Mouse (Mus musculus) stomach, embryonic 14.5 days (tissue): Measurements from ENCODE around the gene Dnah12. TPM values are rescaled to one million over a fixed set of nuclear protein-coding genes. Genes with fewer than 3 reads are reported as not detected.
"Not testable (repeated sequence)": the region's sequence is repeated elsewhere in the genome, so short reads cannot be mapped to it uniquely, and the experiment has no call there.

Source experiments
- ATAC-seq: fragments of 200-750 bp; cut with Nextera tagmentation; 2 replicates; pipeline ENCODE4 v1.8.0; 2017; ENCODE audit warnings: low read depth, moderate TSS enrichment; ENCODE audit not compliant: insufficient number of reproducible peaks, insufficient read depth, low FRiP score
- H3K27ac ChIP-seq: fragments of 300-500 bp; sonication (generic); 2 replicates; pipeline ENCODE4 v1.5.1; 2014; ENCODE audit warnings: mild to moderate bottlenecking, low read length, moderate library complexity, mixed read lengths
- H3K27me3 ChIP-seq: fragments of 300-500 bp; sonication (generic); 2 replicates; pipeline ENCODE4 v1.6.1; 2014; ENCODE audit warnings: low read length, control low read depth, mixed read lengths; ENCODE audit not compliant: control insufficient read depth, insufficient read depth
- H3K36me3 ChIP-seq: fragments of 300-500 bp; sonication (generic); 2 replicates; pipeline ENCODE4 v1.6.1; 2014; ENCODE audit warnings: mild to moderate bottlenecking, control low read depth, low read length, moderate library complexity, mixed read lengths; ENCODE audit not compliant: control insufficient read depth, insufficient read depth
- H3K4me1 ChIP-seq: fragments of 300-500 bp; sonication (generic); 2 replicates; pipeline ENCODE4 v1.6.1; 2014; ENCODE audit warnings: low read length, control low read depth, mixed read lengths; ENCODE audit not compliant: control insufficient read depth, insufficient read depth
- H3K4me2 ChIP-seq: fragments of 300-500 bp; sonication (generic); replicated peaks from 2 replicates; pipeline ENCODE4 v1.6.1; 2014; ENCODE audit warnings: low read depth, low read length, control low read depth
- H3K4me3 ChIP-seq: fragments of 300-500 bp; sonication (generic); 2 replicates; pipeline ENCODE4 v1.5.1; 2014; ENCODE audit warnings: low read depth, low read length, control low read depth
- H3K9ac ChIP-seq: fragments of 300-500 bp; sonication (generic); replicated peaks from 2 replicates; pipeline ENCODE4 v1.6.1; 2014; ENCODE audit warnings: low read depth, mild to moderate bottlenecking, control low read depth, low read length, moderate library complexity, mixed read lengths
- H3K9me3 ChIP-seq: fragments of 300-500 bp; sonication (generic); 2 replicates; pipeline ENCODE4 v1.6.1; 2016; ENCODE audit warnings: low read depth, low read length, control low read depth; ENCODE audit not compliant: control insufficient read depth
- WGBS: fragments of 180-500 bp; shearing (Covaris S2); extraction: QIAGEN DNeasy Blood & Tissue Kit; methylation state at CpG from one replicate; pipeline ENCODE4 v1.1.7; 2014; 5-methylcytosine and 5-hydroxymethylcytosine counted together
- polyA plus RNA-seq: library from polyadenylated mRNA; unstranded; fragments of >200 nt; fragmentation: Nextera tagmentation; extraction: Ambion mirVana; gene quantifications from 2 replicates; pipeline ENCODE4 v1.2.1, GENCODE M21; 2014

Gene Dnah12
- polyA plus RNA-seq, 1 experiment from 2014 or later = not detected

GRCm38 (mm10) chr14:26900893-26901292 lies 207.8 kb downstream of the Dnah12 start:
- no peaks in the 10 kb centered on the region for H3K27me3 ChIP-seq
- H3K27ac ChIP-seq = no peak overlapping the region
- H3K36me3 ChIP-seq = no peaks in the 10 kb centered on the region
- no peak for ATAC-seq
- H3K4me1 ChIP-seq = no peaks in the 10 kb centered on the region
- no peak overlapping the region for H3K9ac ChIP-seq
- H3K9me3 ChIP-seq = no peaks in the 10 kb centered on the region
- 77% methylated on average over 12 of the region's 12 CpGs for WGBS
- H3K4me3 ChIP-seq = no peak overlapping the region
- H3K4me2 ChIP-seq = no peak overlapping the region

DNA sequence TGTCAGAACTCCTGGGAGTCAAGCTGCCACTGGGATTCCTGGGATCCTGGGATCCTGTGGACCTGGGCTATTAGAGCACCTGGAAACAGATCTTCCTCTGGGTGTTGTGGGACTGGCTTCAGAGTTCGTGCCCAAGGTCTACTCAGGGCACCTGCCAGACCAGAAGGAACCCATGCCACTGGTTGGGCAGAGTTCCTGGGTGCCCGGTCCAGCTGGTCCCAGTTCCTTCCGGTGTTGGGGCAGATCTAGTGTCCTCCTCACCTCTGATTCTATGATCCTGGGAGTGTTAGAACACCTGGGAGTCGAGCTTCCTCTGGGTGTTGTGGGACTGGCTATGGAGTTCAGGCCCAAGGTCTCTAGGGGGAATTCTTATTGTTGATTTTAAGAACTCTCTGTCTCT lies 214.3 kb downstream of the Dnah12 start:
- Histone ChIP-seq H3K27me3 (no peaks in the 10 kb centered on the region), H3K36me3 (no peaks in the 10 kb centered on the region), H3K4me3 (no peak overlapping the region), H3K9me3 (no peaks in the 10 kb centered on the region), H3K27ac (no peak overlapping the region), H3K4me1 (no peaks in the 10 kb centered on the region), H3K9ac (no peak overlapping the region), H3K4me2 (no peak overlapping the region)
- no peak for ATAC-seq
- WGBS = 90% methylated on average over 4 of the region's 4 CpGs

DNA sequence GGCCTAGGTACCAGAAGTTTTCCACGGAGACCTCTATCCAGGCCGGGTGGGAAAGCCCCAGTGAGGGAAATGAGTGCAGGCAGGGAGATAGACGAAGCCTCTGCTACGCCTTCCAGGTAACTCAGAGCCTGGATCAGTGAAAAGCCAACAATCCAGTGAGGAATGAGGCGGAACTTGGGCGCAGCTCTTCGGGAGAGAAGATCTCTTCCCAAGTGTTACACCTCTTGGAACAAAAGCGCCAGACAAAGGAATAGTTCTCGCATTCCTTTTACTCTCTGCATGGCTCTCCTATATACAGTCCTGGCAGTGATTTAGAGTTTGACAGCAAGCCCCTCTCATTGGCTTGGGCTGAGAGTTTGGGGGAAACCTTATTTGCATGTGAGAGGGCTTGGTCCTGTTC lies 217.4 kb downstream of the Dnah12 start:
- WGBS = 41% methylated on average over 9 of the region's 9 CpGs
- H3K27ac ChIP-seq, H3K4me3 ChIP-seq, H3K9me3 ChIP-seq, ATAC-seq, H3K36me3 ChIP-seq, H3K4me1 ChIP-seq, H3K27me3 ChIP-seq, H3K4me2 ChIP-seq, H3K9ac ChIP-seq: not testable (repeated sequence)

- Histone ChIP-seq H3K9me3 (no peaks in the 10 kb centered on the region), H3K4me2 (no peak overlapping the region), H3K27me3 (no peaks in the 10 kb centered on the region), H3K9ac (no peak overlapping the region), H3K4me3 (no peak overlapping the region), H3K27ac (no peak overlapping the region), H3K36me3 (no peaks in the 10 kb centered on the region), H3K4me1 (no peaks in the 10 kb centered on the region)
- WGBS = 63% methylated on average over 6 of the region's 6 CpGs
- no peak for ATAC-seq
These were observed 218.1 kb downstream of the Dnah12 start for GRCm38 (mm10) chr14:26911201-26911600.

DNA sequence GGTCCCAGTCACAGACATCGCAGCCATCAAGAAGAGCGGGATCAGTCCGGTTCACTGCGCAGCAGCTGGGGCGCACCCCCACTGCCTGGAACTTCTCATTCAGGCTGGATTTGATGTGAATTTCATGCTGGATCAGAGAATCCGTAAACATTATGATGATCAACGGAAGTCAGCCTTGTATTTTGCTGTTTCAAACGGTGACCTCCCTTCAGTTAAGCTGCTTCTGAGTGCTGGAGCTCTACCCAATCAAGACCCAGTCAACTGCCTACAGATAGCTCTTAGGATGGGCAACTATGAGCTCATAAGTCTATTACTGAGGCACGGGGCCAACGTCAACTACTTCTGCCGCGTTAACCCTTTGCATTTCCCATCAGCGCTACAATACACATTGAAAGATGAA lies 218.8 kb downstream of the Dnah12 start:
- H3K4me2 ChIP-seq = no peak overlapping the region
- no peaks in the 10 kb centered on the region for H3K9me3 ChIP-seq
- no peak for ATAC-seq
- H3K4me3 ChIP-seq = no peak overlapping the region
- H3K36me3 ChIP-seq = no peaks in the 10 kb centered on the region
- whole genome bisulfite sequencing = 88% methylated on average over 13 of the region's 13 CpGs
- no peak overlapping the region for H3K9ac ChIP-seq
- no peaks in the 10 kb centered on the region for H3K4me1 ChIP-seq
- H3K27ac ChIP-seq = no peak overlapping the region
- no peaks in the 10 kb centered on the region for H3K27me3 ChIP-seq

DNA sequence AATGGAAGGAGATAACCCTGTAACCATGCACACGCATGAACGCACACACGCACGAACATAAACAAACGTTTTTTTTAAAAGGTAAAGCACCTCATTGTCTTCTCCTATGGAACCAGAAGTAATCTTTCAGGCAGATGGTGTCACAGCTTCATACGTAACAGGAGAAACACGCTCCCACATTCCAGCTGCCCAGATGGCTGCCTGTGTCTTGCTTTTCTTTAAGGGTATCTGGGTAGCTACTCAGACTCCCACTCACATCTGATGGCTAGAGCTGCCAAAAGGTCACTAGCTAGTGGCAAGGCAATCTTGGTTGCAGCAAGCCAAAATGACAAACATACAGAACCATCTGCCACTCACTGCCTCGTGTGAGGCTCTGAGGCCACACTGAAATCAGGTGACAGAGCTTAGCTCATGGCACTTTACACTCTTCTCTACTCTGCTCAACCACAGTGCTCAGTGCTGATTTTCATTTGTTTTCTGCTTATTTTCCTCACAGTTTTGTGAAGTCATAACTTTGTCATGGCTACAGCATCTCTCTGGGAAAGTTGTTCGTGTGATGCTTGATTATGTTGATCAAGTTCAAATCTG lies 220.7 kb downstream of the Dnah12 start:
- Histone ChIP-seq H3K4me1 (no peaks in the 10 kb centered on the region), H3K4me2 (no peak overlapping the region), H3K36me3 (no peaks in the 10 kb centered on the region), H3K27ac (no peak overlapping the region), H3K27me3 (no peaks in the 10 kb centered on the region), H3K4me3 (no peak overlapping the region), H3K9ac (no peak overlapping the region), H3K9me3 (no peaks in the 10 kb centered on the region)
- 75% methylated on average over 9 of the region's 9 CpGs for WGBS
- ATAC-seq = no peak

- Histone ChIP-seq H3K27me3 (no peaks in the 10 kb centered on the region), H3K4me2 (no peak overlapping the region), H3K4me1 (no peaks in the 10 kb centered on the region), H3K4me3 (no peak overlapping the region), H3K9ac (no peak overlapping the region), H3K36me3 (peaks cover 14% of the 10 kb centered on the region), H3K27ac (no peak overlapping the region), H3K9me3 (no peaks in the 10 kb centered on the region)
- 95% methylated on average over 3 of the region's 3 CpGs for WGBS
- ATAC-seq = no peak
These were observed 226.2 kb downstream of the Dnah12 start for GRCm38 (mm10) chr14:26919310-26919709.

DNA sequence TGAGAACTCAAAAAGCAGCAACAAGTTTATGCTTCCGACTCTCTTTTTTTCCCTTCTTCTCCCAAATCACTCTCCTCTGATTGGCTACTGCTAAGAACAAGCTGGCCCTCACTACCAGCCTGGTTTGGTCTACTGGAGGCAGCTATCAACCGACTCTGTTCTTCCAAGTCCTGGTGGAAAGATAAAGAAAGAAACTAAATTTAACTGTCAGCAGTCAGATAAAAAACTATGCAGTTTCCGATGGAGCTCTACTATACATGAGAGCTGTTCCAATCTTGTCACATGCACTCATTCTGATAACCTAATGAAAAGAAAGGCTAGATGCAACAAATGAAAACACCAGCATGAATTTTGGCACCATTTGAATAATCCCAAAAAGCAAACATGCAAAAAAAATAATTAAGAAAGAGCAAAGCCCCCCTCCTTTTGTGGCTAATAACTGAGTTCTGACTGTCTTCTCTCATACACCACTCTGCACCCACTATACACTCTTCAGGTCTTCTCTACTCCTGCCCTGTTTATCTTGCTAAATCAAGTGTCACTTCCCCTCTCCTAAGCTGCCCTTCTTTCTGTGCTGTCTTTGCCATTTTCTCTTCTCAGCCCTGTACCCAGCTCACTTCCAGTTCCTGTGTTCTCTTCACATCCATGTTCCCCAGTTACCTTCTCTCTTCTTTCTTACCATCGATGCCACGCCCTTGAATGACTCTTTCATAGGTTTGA lies 230.8 kb downstream of the Dnah12 start:
- WGBS = 85% methylated on average over 5 of the region's 5 CpGs
- Histone ChIP-seq H3K9me3 (no peaks in the 10 kb centered on the region), H3K9ac (no peak overlapping the region), H3K4me1 (no peaks in the 10 kb centered on the region), H3K27me3 (no peaks in the 10 kb centered on the region), H3K4me3 (no peak overlapping the region), H3K4me2 (no peak overlapping the region), H3K27ac (no peak overlapping the region), H3K36me3 (peaks cover 28% of the 10 kb centered on the region)
- no peak for ATAC-seq

GRCm38 (mm10) chr14:26934891-26935290 lies 241.8 kb downstream of the Dnah12 start:
- Histone ChIP-seq H3K4me2 (no peak overlapping the region), H3K27me3 (no peaks in the 10 kb centered on the region), H3K27ac (no peak overlapping the region), H3K9ac (no peak overlapping the region), H3K4me1 (no peaks in the 10 kb centered on the region), H3K36me3 (peaks cover 4% of the 10 kb centered on the region; the same call in 1 of the 2 replicates), H3K4me3 (no peak overlapping the region), H3K9me3 (no peaks in the 10 kb centered on the region)
- WGBS = 88% methylated on average over 3 of the region's 3 CpGs
- ATAC-seq = no peak
